Mouse (Mus musculus) liver, embryonic 14.5 days (tissue): Measurements from ENCODE around the gene Gm11564.

Experiments used
- CTCF ChIP-seq: IDR thresholded peaks from 2 replicates; pipeline ENCODE4 v1.5.1; 2016; ENCODE audit warnings: antibody characterized with exemption, low read depth, control low read depth
- EP300 ChIP-seq: IDR thresholded peaks from 2 replicates; pipeline ENCODE4 v1.6.1; 2016; ENCODE audit warnings: antibody characterized with exemption, low read depth

DNA sequence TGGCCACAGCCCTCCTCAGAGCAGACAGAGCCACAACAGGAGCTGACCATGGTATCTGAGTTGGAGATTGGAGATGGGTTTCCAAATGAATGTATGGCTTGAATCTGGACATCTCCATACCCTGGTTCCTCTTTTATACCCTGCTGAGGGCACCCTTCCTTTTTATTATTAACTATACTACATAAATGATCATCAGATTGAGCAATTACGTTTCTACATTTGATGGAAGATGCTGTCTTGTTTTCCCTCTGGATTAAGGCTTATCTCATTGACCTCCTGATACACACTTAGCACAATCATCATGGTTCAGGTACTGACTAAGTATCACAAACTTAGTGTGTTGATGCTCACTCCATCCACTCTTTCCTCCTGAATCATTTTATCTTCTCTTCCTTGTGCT, 22.5 kb upstream of the Gm11564 start, which contains the start of gene 2300003K06Rik:
- TF ChIP-seq CTCF (no peak), EP300 (no peak)
